In the genomic region with DNA sequence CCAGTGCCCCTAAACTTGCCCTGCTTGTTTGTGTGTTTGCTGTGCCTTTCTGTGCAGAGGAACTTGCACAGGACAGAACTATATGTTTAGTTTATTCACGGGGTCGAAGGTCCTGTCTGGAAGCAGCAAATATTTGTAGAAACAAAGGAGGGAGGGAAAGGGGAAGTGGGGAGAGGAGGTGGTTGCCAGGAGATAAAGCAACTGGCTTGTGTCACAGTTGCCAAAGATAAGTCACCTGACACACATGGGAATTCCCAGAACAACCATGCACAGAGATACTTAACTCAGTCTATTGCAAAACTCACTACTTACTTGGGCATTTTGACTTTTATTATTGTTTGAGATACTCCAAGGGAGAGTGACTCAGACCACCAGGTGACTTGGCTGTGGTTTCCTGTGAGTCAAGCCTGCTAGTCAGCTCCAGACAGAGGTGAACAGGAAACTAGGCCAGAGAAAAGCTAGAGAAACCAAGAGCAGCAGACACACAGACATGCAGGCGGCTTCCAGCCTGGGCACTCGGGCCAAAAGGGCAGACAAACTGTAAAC, we compare ENCODE assay signal across 8 mouse cellular contexts.
DNase-seq lines count a peak whose midpoint lies in the region; ATAC-seq lines count a peak whose summit lies in the region.

No protein-coding gene starts in this region.

- no peaks in the 10 kb centered on the region for H3K36me3 ChIP-seq in kidney, embryonic 15.5 days

- H3K27me3 ChIP-seq in kidney, embryonic 15.5 days = no peaks in the 10 kb centered on the region

- no peak overlapping the region for H3K9ac ChIP-seq in kidney, embryonic 15.5 days

- DNase-seq in 3T3-L1 (ENCODE audit: low read depth, low spot score) (peak; percentile 98), MN1 (ENCODE audit: low spot score) (peak; percentile 67)
- DNase-seq in lung, postnatal 25 days (ENCODE audit: low spot score) = peak; percentile 90
- peak; percentile 59 to 75 for DNase-seq in urinary bladder, postnatal 36 days (ENCODE audit: low spot score in 2 of 2)
- DNase-seq in frontal cortex, postnatal 10 days (ENCODE audit: low spot score in 2 of 2) = no peak
- DNase-seq in cerebellum, adult 8-10 months = no peak

- H3K9me3 ChIP-seq in kidney, embryonic 15.5 days (replicated peaks) = no peaks in the 10 kb centered on the region

- peaks cover 42% of the 10 kb centered on the region for H3K4me1 ChIP-seq in kidney, embryonic 15.5 days

- ATAC-seq in granulocyte monocyte progenitor cell, adult 5-6 weeks (replicated peaks; ENCODE audit: poor library complexity, severe bottlenecking) = peak; percentile 91
- peak; percentile 45 for ATAC-seq in kidney, embryonic 15.5 days (replicated peaks; ENCODE audit: low FRiP score)

- no peak overlapping the region for H3K4me3 ChIP-seq in kidney, embryonic 15.5 days (replicated peaks)

- WGBS in kidney, embryonic 15.5 days = 61% methylated on average over 4 of the region's 4 CpGs

- H3K4me2 ChIP-seq in kidney, embryonic 15.5 days = no peak overlapping the region

- H3K27ac ChIP-seq in kidney, embryonic 15.5 days = peak overlapping the region; percentile 81

Comparison
In these comparisons a context has a peak if more than half of its experiments do, and no peak if none do; other contexts are left out.
1. DNase-seq: peak in 3T3-L1 (single experiment), MN1 (single experiment), lung, postnatal 25 days (single experiment) and urinary bladder, postnatal 36 days (2 of 2); none in frontal cortex, postnatal 10 days (0 of 2) and cerebellum, adult 8-10 months (single experiment).